Mouse (Mus musculus) urinary bladder, adult 18-20 months (tissue): ENCODE data around the gene Rab38.

Experiments
- DNase-seq, 2 experiments: peaks; one replicate each; pipeline ENCODE4 v3.0.0; 2022; ENCODE audit warnings: low spot score in 2 of 2, mixed read lengths in 2 of 2

Gene Rab38

DNA sequence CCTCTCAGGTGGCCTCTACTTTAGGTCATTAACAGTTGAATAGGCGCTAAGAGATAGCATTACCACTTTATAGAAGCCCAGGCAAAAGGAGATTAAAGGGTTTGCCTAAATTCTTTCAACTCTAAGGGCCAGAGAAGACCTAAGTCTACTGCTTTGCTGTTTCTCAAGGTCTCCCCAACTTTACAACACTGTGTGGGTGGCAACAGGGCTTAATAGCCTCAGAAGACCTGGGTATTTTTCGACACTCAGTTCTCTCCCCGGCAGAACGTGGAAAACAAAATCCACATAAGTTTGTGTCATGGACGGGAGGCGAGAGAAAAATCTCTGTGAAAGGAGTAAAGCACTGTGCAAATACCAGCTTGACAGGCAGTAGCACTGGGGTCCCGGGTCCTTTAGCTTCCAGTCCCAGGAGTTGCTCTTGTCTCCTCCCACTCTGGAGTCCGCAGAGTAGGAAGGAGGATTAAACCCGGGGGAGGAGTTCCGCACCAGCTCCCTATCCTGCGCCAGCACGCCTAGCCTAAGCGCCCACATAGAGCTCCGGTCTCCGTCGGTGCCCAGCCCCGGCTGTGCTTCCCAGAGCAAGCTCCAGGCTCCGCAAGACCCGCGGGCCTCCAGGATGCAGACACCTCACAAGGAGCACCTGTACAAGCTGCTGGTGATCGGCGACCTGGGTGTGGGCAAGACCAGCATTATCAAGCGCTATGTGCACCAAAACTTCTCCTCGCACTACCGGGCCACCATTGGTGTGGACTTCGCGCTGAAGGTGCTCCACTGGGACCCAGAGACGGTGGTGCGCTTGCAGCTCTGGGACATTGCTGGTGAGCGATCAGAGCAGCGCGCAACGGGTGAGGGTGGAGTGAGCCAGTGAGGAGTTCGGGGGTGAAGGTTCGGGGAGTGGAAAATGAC lies at the start of gene Rab38:
TSS of gene Rab38 (plus strand) at position 488 of the 906 bp plus-strand sequence.
- peak; percentile 22 to 52 for DNase-seq

DNA sequence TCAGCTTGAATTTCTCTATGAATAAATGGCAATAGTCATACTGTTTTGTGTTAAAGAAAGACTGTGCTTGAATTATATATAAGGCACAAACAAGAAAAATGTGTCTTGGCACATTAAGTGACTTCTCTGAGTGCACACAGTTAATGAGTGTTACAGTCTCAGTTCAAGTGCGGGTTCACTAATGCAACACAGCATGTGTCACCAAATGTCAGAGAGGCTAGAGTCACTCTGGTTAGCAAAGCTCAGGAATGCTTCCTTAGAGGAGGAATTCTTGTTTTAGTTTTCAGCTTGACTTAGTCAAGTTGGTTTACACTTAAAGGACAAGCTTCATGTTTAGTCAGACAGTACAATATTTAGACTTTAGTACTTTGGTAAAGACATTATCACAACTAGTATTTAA lies 35.5 kb upstream of the Rab38 start:
- no peak for DNase-seq

DNA sequence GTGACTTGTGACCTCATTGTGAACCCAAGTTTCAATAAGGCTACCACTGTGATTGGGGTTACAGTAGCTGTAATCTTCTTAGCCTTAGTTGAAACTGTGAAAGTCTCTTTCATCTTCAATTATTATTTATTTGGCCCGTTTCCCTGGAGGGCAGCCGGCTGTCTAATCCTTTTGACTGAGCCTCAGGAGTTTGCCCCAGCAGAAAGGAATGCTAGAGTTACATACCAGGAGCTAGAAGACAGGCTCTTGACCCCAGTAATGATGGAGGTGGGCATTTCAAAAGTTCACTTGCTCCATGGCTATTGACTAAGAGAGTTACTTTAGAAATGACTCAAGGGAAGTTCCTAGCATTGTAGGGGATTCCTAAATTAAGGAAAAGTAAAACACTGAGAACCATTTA lies 34.3 kb upstream of the Rab38 start:
- DNase-seq, result no peak

DNA sequence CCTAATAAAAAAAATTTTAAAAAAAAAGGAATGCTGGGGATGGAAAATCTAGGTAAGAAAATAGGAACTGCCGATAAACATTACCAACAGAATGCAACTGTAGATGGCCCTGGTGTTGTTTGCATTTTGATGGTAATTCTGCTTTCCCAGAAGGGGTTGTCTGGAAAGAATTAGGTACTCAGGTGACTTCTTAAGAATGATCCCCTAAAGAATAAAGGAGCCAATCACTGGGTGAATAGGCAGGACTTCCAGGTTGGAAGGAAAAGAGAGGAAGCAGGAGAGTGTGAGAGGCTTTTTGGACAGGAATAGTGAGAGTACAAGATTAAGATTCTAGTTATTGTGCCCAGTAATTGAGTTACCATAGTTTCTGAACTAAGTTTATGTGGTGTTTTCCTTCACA lies 24.8 kb upstream of the Rab38 start:
- no peak for DNase-seq

DNA sequence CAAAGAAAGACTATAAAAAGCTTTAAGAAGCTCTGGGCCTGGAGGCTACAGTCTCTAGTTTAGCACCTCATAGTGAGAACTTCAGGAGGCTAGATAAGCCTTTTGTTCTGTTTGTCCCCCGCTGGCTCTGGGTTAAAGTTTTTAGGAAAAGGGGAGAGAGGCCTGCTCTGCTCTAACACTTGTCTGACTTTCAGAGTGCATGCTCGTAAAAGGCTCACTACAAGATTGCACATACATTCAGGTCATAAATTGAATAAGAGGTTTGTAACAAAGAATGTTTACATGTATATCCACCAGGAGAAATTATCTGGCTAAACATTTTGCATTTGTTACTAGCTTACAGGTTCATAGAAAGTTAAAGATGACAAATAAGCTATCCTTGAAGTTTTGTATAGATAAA lies 23.6 kb upstream of the Rab38 start:
- no peak for DNase-seq

DNA sequence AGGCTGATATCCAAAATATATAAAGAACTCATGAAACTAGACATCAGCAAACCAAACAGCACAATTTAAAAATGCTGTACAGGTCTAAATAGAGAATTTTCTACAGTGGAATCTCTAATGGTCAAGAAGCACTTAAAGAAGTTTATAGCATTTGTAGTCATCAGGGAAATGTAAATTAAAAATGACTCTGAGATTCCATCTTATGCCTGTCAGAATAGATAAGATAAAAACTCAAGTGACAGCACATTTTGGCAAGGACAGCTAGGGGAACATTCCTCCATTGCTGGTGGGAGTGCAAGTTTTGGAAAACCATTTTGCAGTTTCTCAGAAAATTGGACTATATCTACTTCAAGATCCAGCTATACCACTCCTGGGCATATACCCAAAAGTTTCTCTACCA lies 8.3 kb upstream of the Rab38 start:
- DNase-seq, result no peak

DNA sequence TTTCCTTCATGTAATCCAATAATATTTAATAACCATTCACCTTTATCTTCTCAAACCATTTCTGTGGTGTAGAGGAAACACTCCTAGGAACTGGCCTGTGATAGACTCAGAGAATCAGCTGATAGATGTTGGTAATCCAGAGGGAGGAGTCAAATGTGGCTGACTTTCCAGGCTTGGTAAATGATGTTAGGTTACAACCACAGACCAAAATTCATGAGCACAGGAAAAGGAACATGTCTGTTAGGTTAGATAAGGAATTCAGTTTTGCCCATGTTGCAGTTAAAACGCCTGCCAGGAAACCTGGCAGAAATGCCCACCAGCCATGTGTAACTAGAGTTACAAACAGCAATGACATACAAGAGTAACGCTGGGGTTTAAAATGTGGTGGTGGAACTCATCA lies 6.2 kb upstream of the Rab38 start:
- DNase-seq, result no peak

DNA sequence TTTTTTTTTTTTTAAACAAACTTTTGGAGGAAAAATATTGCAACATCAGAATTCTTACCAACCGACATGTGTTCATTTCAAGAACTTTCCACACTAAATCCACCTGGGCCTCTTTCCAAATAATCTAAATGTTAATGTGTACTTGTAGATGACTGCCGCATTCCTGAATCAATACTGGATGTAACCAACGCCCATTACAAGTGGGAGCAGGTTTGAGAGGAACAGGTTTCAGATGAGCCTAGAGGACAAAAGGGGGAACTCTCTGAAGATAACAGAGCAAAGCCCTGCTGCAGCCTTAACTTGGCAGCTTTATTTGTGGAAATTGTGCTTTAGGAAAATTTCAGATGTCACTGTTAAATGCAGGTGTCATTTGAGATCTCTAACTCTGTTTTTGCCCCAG lies 4.3 kb upstream of the Rab38 start:
- no peak for DNase-seq

DNA sequence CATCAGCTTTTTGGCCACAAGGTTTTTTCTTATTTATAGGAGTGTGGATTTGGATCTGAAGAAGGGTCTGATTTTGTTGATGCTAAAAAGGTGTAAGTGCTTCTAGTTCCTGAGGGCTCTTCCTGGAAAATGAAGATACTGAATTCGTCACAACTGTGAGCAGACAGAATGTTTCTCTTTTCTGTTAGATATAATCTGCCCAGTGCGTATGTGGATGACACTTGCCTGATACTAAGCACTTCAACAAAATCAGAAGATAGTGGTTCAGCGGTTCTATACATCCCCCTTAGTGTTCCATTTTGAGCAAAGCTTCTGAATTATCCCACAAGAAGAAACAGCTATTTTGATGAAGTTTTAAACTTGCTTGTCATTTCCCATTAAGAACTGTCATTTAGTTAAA lies 2.6 kb upstream of the Rab38 start:
- no peak for DNase-seq

DNA sequence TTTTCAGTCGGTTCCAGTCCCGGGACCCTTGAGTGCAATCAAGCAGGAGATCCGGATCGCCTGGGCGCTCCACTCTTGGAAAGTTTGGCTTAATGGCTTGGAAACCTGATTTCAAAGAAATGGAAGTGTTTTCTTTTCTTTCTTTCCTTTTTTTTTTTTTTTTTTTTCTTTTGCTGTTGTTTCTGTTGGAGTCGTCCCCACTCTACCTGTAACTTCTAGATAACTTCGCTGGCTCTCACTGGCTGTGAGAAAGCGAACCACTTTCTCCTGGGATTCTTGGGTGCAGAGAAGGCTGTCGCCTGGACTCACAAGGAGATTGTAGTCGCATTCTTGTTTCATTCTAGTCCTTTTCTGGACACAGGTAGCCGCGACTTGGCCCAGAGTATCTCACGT lies 615 bp downstream of the Rab38 start:
- DNase-seq, result no peak

DNA sequence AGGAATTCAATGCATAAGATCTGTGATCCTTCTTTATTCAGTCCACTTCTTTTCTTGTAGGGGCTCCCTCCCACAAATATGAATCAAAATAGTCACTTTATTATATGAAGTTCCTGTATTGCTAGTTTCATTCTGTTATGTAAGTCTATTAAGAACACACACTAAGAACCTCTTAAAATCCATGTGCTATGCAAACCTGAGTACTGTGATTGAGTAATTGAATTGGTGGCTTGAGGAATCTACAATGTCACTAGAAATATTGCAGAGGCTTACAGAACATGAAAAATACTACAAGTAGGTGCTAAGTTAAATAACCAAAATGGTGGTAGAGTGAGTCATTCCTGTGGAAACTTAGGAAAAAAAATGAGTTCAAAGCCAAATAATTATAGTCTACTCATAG lies 10.2 kb downstream of the Rab38 start:
- DNase-seq, result no peak

DNA sequence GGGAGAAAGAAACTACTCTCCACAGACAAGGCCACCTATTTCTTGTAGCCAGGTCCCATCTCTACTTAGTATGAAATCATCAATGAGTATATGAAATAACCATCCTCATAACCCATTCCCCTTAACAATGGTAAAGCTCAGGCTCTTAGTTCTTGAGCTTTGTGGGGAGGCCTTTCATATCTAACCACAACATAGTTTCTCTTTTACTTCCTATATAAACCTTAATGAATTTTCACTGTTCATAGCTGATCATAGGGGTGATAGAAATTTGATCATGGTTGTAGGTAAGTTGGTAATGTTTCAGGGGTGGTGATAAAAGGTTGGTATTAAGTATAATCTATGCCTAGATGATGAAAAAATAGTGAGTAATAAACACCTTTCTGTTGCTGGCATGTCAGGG lies 12.6 kb downstream of the Rab38 start:
- DNase-seq, result no peak

DNA sequence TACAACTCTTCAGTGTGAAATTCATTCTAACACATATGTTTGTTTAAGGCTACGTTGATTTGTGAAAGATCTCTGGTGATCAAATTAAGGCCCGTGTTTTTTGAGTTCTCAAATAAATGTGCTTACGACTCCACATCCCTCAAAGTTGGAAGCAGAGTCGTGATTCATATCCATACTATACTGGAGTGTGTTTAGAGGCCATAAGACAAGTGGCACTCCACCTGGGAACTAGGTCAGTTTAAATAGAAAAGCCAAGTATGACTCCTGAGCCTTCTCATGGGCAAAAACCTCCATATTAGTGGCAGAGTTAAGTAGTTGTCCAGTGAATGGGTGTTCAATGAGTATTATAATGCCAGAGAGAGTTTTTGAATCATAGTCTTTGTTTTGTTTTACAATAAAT lies 13.4 kb downstream of the Rab38 start:
- DNase-seq, result no peak

DNA sequence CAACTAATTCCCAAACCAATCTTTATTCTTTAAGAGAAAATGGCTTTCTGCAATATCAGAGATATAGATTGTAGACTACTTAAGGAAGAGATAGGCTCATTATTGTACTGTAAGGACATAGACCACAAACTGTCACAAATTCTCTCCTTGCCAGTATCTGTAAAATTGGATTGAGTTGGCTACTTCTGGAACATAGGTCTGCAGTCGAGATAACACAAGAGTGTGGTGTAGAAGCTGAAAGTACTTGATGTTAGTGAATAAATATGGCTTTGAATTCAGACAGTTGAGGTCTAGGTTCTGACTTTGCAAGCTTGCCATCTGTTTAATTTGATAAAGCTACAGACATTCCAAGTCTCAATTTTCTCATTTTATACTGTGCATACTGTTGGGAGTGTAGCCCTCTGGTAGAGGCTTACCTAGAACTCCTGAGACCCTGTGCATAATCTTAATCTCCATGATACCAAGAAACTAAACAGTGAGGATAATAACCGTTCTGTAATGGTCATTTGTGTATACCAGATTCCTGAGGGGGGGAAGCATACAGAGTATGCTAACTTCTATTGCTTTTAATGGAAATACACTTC lies 15.3 kb downstream of the Rab38 start:
- no peak for DNase-seq

DNA sequence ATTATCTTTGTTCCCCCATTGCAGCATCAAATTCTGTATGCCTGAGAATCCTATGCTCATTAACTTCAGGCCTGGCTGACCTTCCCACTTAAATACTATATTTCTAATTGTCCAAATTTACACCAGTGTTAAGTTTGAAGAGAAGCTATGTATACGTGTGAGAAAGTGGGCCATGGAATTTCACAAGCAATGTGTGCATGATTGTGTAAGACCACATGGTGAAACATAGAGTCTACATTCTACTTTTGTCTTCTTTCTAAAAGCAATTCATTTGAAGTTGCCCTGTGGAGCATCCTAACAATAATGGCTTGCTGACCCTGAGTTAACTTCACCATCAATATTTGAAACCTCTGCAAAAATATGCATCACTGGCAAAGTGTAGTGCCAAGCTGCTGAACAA lies 23.2 kb downstream of the Rab38 start:
- DNase-seq, result no peak

DNA sequence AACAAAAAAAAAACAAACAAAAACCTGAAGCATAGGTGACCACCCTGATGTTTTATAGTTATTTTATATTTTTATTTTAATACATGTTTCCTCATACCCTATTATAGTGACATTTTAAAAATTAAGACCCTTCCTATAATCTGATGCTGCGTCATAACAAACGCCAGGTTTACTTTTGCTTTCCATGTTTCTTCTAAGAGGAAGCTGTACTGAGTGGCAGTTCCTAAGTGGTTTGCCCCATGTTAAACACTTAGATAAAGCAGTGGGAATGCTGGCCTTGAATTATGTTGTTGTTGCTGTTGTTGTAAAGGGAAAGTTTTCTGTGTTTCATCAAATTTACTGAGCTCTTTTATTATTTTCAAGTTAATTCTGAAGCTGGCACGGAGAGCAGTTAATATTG lies 27.8 kb downstream of the Rab38 start:
- no peak for DNase-seq

DNA sequence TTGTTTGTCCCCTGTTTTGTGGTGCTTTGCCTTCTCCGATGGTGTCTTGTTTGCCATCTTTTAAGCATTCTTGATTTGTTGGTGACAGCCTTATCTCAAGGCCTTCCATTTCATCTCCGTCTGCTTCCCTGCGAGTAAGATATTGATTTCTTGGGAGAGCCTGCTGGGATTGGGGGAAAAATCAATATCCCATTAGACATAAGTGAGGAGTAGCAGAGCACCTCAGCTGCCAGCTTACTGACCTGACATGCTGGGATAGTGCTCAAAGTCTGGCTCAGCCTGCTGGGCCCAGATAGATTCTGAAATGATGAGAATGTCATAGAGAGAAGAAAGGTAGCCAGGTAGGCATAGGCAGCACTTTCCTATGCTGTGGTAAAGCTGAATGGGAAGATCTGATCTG lies 37.7 kb downstream of the Rab38 start:
- no peak for DNase-seq

DNA sequence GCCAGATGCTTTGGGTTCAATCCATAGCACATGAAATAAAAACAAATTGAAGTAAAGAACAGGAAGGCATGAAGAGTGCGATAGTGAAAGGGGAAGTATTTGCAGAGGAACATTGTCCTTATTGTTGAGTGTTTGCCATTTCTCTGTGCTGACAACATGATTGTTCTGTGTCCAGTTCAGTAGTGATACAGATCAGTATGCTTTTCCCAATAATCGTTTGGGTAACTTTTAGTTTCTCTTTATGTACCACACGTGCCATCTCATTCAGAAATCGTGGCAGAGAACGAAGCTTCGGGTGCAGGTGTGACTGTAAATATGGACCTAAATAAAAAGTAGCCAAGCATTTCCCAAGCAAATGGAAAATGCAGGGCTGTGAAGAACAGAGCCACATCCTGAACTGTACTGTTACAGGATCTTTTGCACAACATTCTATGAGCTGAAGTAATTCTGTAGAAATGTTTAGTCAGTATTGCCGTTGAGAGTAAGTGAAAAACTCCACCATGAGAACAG lies 52.1 kb downstream of the Rab38 start:
- DNase-seq, result no peak

DNA sequence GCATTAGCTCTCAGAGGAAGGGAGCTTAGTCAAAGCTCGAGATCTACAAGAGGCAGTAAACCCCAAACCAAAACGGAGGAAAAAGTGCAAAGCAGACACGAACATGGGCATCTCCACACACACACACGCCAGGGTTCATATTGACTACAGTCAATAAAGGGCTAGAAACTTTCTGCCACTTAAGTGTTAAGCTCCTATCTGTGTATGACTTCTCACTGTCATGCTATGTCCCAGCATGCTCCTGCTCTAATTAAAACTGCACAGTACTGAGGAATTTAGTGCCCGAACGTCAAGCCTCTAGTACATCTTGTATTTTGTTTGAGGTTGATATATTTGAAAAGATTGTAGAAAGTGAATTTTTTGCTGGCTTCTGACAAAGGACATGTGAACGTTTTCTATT lies 52.6 kb downstream of the Rab38 start:
- DNase-seq, result no peak

DNA sequence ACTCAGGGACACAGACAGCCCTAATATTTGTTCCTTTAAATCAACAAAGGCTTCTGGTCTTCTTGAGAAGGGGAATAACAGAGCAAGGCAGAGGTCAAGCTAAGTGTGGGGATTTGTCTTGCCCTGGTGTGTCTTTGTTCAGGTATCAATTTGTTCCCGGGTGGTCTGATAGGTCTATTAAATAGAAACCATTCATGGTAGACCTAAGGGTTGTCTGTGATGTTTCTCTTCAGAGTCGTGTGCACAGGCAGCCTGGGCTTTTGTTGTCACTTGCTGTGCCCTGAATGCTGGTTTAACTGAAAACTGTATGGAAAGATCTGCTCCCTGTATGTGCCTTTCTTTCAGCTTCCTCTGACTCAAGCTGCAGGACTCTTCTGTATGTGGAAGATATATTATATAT lies 60.9 kb downstream of the Rab38 start:
- no peak for DNase-seq

DNA sequence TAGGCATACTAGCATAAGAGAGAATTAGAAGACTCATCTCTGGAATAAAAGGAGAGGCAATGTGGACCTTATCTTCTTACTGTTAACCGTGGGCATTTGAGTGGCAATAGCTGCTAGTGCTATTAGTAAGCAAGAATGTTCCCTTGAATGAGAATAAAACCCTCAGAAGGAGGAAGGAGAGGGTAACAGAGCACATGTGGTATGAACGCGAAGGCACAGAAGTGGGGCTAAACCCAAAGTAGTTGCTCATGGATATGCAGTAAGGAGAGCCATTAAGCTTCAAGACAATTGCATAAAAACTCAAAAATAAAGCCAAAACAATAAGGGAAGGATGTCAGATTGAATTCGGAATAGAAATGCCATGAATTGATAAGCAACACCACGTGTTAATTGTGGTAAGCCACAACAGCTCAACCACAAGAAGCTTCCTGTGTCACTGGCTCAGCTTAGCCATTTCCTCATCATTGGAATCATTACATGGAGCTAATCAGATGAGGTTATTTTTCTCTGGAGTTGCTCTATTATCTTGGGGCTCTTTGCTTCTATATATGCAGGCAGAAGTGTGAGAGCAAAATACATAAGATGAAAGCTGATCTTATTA lies 72.2 kb downstream of the Rab38 start:
- no peak for DNase-seq

DNA sequence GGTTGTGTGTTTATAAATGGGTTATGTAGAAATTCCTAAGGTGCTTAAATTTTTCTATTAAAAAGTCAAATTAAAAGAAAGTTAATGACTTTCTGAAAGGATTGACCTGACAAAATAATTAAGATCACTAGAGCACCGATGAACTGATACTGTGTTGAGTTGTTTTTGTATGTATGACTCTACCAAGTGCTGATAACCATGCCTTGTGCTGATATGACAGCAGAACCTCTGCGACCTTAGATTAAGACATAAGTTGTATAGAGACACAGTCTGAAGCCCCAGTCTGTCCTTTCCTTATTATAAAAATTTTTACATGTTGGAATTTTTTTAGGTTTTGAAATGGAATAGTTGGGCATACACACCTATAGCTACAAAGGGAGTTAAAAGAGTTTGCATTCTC lies 79.7 kb downstream of the Rab38 start:
- no peak for DNase-seq

DNA sequence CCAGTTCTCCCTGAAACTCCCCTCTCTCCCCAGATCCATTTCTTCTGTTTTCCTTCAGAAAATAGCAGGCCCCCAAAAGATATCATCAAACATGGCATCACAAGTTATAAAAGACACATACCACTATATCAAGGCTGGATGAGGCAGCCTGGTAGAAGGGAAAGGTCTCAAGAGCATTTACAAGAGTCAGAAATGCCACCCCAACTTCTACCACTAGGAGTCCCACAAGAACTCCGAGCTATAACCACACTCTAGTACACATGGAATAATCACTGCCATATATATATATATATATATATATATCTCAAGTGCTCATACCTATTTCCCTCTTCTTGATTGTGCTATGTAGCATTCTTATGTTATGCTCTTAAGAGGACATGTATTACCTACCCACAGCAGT lies 92.4 kb downstream of the Rab38 start:
- DNase-seq, result no peak
